Mouse (Mus musculus): ENCODE measurements at regions not wholly inside any gene's neighbourhood (a gene's known extent, or its start where the extent isn't known, plus 50 kb on each side); places are given as distances from the start of the nearest gene placed in this dataset.

DNA sequence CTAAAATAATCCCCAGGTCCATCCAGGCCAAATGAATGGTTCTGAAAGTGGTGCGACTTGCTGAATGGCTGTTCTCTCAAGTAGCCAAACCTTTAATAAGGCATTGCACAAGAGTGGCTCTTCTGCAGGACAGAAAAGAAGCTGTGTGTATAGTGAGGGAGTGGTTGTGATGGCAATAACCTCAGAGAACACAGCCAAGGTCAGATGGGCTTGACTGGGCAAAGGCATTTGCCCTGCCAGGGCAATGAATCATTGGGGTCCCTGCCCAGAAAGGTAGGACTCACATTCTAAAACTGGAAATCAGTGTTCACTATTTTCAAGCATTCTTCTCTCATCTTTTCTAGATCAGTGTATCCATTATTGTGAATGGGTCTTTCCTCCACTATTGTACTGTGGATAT, 295.4 kb upstream of the Usp25 start:
- TF ChIP-seq POLR2A (IDR thresholded peaks at IDR 0.05; ENCODE audit: insufficient read length, low read depth) = no peak
- TF ChIP-seq USF1 (IDR thresholded peaks at IDR 0.05; ENCODE audit: low read depth) = no peak
- no peak for TF ChIP-seq CEBPB (IDR thresholded peaks at IDR 0.05; ENCODE audit: insufficient read depth, poor library complexity, severe bottlenecking)
- no peak for TF ChIP-seq TCF3 (IDR thresholded peaks at IDR 0.05; ENCODE audit: insufficient read length, low read depth)
- no peak for TF ChIP-seq SRF (IDR thresholded peaks at IDR 0.05; ENCODE audit: control insufficient read depth, insufficient read length, low read depth)
- TF ChIP-seq MAX (IDR thresholded peaks at IDR 0.05; ENCODE audit: low read depth) = no peak
- TF ChIP-seq TCF12 (IDR thresholded peaks at IDR 0.05; ENCODE audit: insufficient read depth, poor library complexity, severe bottlenecking) = no peak
- no peak for TF ChIP-seq E2F4 (IDR thresholded peaks at IDR 0.05; ENCODE audit: insufficient read depth)
- no peak for TF ChIP-seq POLR2AphosphoS2 (IDR thresholded peaks at IDR 0.05; ENCODE audit: insufficient read length, low read depth)

All from myocyte (in vitro differentiated cells).